Mouse (Mus musculus) layer of hippocampus, adult 18-20 months (tissue): ENCODE measurements at regions not wholly inside any gene's neighbourhood (a gene's known extent, or its start where the extent isn't known, plus 50 kb on each side); places are given as distances from the start of the nearest gene placed in this dataset.

ENCODE experiments used
- DNase-seq, 2 experiments: peaks; one replicate each; pipeline ENCODE4 v3.0.0; 2022; ENCODE audit warnings: low spot score in 2 of 2

- peak in 1 of 2 experiments; percentile 12 for DNase-seq
Measured at GRCm38 (mm10) chr13:114523116-114523515, 64.4 kb upstream of the Fst start.

- no peak for DNase-seq
Measured at GRCm38 (mm10) chr13:114526856-114527255, 68.1 kb upstream of the Fst start.

GRCm38 (mm10) chr13:114530171-114530774 lies 71.5 kb upstream of the Fst start:
- no peak for DNase-seq

- DNase-seq = no peak
Measured at GRCm38 (mm10) chr13:114531780-114532179, 73.0 kb upstream of the Fst start.

- no peak for DNase-seq
Measured at GRCm38 (mm10) chr13:114532393-114533097, 73.8 kb upstream of the Fst start.

- DNase-seq = no peak
Measured at GRCm38 (mm10) chr13:114534591-114534990, 75.8 kb upstream of the Fst start.

GRCm38 (mm10) chr13:114535721-114536120 lies 77.0 kb upstream of the Fst start:
- no peak for DNase-seq

GRCm38 (mm10) chr13:114571731-114572130 lies 113.0 kb upstream of the Fst start:
- no peak for DNase-seq

GRCm38 (mm10) chr13:114584566-114584965 lies 125.8 kb upstream of the Fst start:
- DNase-seq = peak in 1 of 2 experiments; percentile 37

- DNase-seq = no peak
Measured at GRCm38 (mm10) chr13:114587621-114588020, 128.9 kb upstream of the Fst start.

- no peak for DNase-seq
Measured at GRCm38 (mm10) chr13:114603341-114603740, 144.6 kb upstream of the Fst start.

GRCm38 (mm10) chr13:114604037-114604694 lies 145.4 kb upstream of the Fst start:
- DNase-seq = peak in 1 of 2 experiments; percentile 12

- DNase-seq = no peak
Measured at GRCm38 (mm10) chr13:114613909-114614308, 155.2 kb upstream of the Fst start.

GRCm38 (mm10) chr13:114619416-114619815 lies 160.7 kb upstream of the Fst start:
- no peak for DNase-seq

GRCm38 (mm10) chr13:114636731-114637130 lies 178.0 kb upstream of the Fst start:
- DNase-seq = no peak

GRCm38 (mm10) chr13:114639531-114639930 lies 178.5 kb upstream of the Mocs2 start:
- DNase-seq = no peak

GRCm38 (mm10) chr13:114641688-114642390 lies 176.2 kb upstream of the Mocs2 start:
- no peak for DNase-seq

GRCm38 (mm10) chr13:114642901-114643491 lies 175.0 kb upstream of the Mocs2 start:
- no peak for DNase-seq

GRCm38 (mm10) chr13:114643521-114643920 lies 174.5 kb upstream of the Mocs2 start:
- DNase-seq = no peak

GRCm38 (mm10) chr13:114654267-114654666 lies 163.8 kb upstream of the Mocs2 start:
- no peak for DNase-seq

- no peak for DNase-seq
Measured at GRCm38 (mm10) chr13:114654953-114655586, 163.0 kb upstream of the Mocs2 start.
